ENCODE assay signal across 15 mouse cellular contexts in the genomic region with DNA sequence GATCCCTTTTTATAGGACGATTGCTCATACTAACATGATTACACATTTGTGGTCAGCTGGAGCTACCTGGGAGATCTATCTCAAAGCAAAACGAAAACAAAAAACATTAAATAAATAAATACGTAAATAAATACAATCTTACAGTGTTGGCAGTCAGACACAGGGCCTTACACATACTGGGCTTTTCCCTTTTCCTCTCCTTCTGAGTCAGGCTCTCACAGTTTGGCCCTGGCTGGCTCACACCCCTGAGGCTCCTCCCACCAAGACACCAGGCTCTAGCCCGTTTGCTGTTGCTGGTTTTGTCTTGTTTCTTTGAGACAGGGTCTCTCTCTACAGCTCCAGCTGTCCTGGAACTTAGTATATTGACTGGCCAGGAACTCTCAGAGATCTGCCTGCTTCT.
"Had no signal": no experiment of that assay in that cellular context is flagged by ENCODE, and none has a peak within 500 bp of the region (broad histone marks: within the 10 kb centered on the region; RNA-seq: fewer than 3 reads in every experiment).

No protein-coding gene starts in this region.

- H3K4me2 ChIP-seq: neural tube, embryonic 13.5 days; neural tube, embryonic 15.5 days; stomach, embryonic 15.5 days had no signal

- H3K4me1 ChIP-seq: neural tube, embryonic 13.5 days; neural tube, embryonic 15.5 days; stomach, embryonic 15.5 days had no signal

- H3K4me3 ChIP-seq: neural tube, embryonic 13.5 days; neural tube, embryonic 15.5 days; stomach, embryonic 15.5 days had no signal

- H3K9ac ChIP-seq: neural tube, embryonic 13.5 days; neural tube, embryonic 15.5 days; stomach, embryonic 15.5 days had no signal

- DNase-seq: retina, postnatal 1 day; right cerebral cortex, adult 18-20 months; right cerebral cortex, postnatal 14 days; right cerebral cortex, postnatal 25 days; right cerebral cortex, postnatal 4 days; spleen, adult 18-20 months; thymus, adult 18-20 months; thymus, adult 2 months; thymus, postnatal 25 days; thymus, postnatal 36 days; thymus, postnatal 4 days had no signal

- H3K9me3 ChIP-seq: neural tube, embryonic 13.5 days; neural tube, embryonic 15.5 days; stomach, embryonic 15.5 days had no signal

- H3K27ac ChIP-seq: neural tube, embryonic 13.5 days; neural tube, embryonic 15.5 days; stomach, embryonic 15.5 days; stomach, postnatal 0 days had no signal

- H3K36me3 ChIP-seq: neural tube, embryonic 13.5 days; neural tube, embryonic 15.5 days; stomach, embryonic 15.5 days had no signal

- H3K27me3 ChIP-seq: neural tube, embryonic 13.5 days; neural tube, embryonic 15.5 days; stomach, embryonic 15.5 days had no signal
